Mouse (Mus musculus): ENCODE measurements around the gene Fam161a.

The Fam161a gene

DNA sequence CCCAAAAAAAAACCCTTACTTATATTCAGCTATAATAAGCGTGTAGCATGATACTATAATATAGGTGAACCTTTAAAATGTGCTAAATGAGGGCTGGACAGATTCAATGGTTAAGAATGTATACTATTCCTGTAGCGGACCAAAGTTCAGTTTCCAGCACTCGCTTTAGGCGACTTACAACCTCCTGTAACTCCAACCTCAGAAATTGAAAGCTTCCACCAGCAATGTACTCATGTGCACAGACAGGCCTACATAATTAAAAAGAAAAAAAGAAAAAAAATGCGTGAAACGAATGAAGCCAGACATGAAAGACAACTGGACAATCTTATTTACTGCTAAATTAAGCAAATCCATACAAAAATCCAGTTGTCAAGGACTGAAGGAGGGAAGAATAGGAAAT is 24.5 kb upstream of the Fam161a start:
- TF ChIP-seq POU5F1 (IDR thresholded peaks at IDR 0.05; ENCODE audit: borderline replicate concordance, low read length) (no peak), CTCF (conservative IDR thresholded peaks at IDR 0.05; ENCODE audit: low read length) (no peak), NANOG (IDR thresholded peaks at IDR 0.05; ENCODE audit: borderline replicate concordance, low read length) (no peak)
- Histone ChIP-seq H3K27me3 (ENCODE audit: insufficient read depth, low read length) (no peaks in the 10 kb centered on the region), H3K4me1 (replicated peaks; ENCODE audit: low read depth, low read length) (peaks cover 34% of the 10 kb centered on the region), H3K4me3 (replicated peaks; ENCODE audit: low read length) (peak overlapping the region; percentile 93; the same call in 1 of the 2 replicates), H3K9me3 (ENCODE audit: low read length) (0 out of 2 replicates have a peak, but pooled peaks cover 5% of the 10 kb centered on the region), H3K36me3 (ENCODE audit: insufficient read depth, low read length) (peaks cover 21% of the 10 kb centered on the region)

DNA sequence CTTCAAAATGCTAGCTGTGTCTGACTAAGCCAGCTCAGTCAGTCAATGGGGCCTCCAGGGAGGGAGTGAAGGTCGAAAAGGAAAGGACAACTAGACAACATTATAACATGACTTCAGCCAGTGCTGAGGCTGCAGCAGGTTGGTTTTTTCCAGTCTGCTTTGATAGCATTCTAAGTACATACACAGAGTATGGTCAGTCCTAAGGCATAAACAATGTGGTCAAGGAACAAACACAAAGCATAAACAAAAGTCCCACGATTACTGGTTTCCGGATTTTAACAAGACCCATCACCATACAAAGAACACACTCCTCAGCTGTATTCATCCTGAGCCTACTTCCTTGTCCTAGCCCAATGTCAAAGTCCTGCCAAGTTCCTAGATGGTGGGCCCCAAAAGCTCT is 21.8 kb upstream of the Fam161a start:
- Histone ChIP-seq H3K9me3 (ENCODE audit: low read length) (no peaks in the 10 kb centered on the region), H3K36me3 (ENCODE audit: insufficient read depth, low read length) (no peaks in the 10 kb centered on the region), H3K27me3 (ENCODE audit: insufficient read depth, low read length) (no peaks in the 10 kb centered on the region), H3K4me3 (replicated peaks; ENCODE audit: low read length) (no peak overlapping the region), H3K4me1 (replicated peaks; ENCODE audit: low read depth, low read length) (peaks cover 20% of the 10 kb centered on the region)
- no peak for TF ChIP-seq CTCF (conservative IDR thresholded peaks at IDR 0.05; ENCODE audit: low read length)
- TF ChIP-seq POU5F1 (IDR thresholded peaks at IDR 0.05; ENCODE audit: borderline replicate concordance, low read length) = no peak
- TF ChIP-seq NANOG (IDR thresholded peaks at IDR 0.05; ENCODE audit: borderline replicate concordance, low read length) = no peak

DNA sequence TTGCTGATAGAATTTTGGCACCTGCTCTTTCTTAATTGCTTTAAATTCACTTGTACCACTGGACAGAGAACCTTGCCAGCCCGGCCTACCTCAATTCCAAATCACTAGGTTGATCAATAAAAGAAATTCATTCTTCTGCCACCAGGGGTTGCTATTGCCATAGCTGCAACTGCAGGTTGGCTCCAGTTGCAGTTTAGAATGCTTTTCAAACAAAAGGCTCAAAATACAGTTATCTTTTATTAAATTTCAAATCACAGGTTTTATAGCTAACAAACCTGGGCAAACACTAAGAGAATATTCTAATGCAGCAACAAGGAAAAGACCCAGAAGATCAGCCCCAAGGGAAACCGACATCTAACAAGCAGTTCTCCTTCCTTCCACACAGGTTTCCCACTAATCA is 20.0 kb upstream of the Fam161a start:
- Histone ChIP-seq H3K27me3 (ENCODE audit: insufficient read depth, low read length) (no peaks in the 10 kb centered on the region), H3K4me3 (replicated peaks; ENCODE audit: low read length) (no peak overlapping the region), H3K36me3 (ENCODE audit: insufficient read depth, low read length) (peaks cover 11% of the 10 kb centered on the region), H3K9me3 (ENCODE audit: low read length) (no peaks in the 10 kb centered on the region), H3K4me1 (replicated peaks; ENCODE audit: low read depth, low read length) (peaks cover 17% of the 10 kb centered on the region)
- TF ChIP-seq NANOG (IDR thresholded peaks at IDR 0.05; ENCODE audit: borderline replicate concordance, low read length) (no peak), CTCF (conservative IDR thresholded peaks at IDR 0.05; ENCODE audit: low read length) (peak; percentile 79), POU5F1 (IDR thresholded peaks at IDR 0.05; ENCODE audit: borderline replicate concordance, low read length) (no peak)

GRCm38 (mm10) chr11:22989786-22990185 is 17.5 kb upstream of the Fam161a start:
- no peak for TF ChIP-seq NANOG (IDR thresholded peaks at IDR 0.05; ENCODE audit: borderline replicate concordance, low read length)
- TF ChIP-seq CTCF (conservative IDR thresholded peaks at IDR 0.05; ENCODE audit: low read length) = no peak
- no peak for TF ChIP-seq POU5F1 (IDR thresholded peaks at IDR 0.05; ENCODE audit: borderline replicate concordance, low read length)
- peaks cover 35% of the 10 kb centered on the region for H3K36me3 ChIP-seq (ENCODE audit: insufficient read depth, low read length)
- peaks cover 27% of the 10 kb centered on the region for H3K4me1 ChIP-seq (replicated peaks; ENCODE audit: low read depth, low read length)
- peak overlapping the region; percentile 95 for H3K4me3 ChIP-seq (replicated peaks; ENCODE audit: low read length)
- no peaks in the 10 kb centered on the region for H3K9me3 ChIP-seq (ENCODE audit: low read length)
- H3K27me3 ChIP-seq (ENCODE audit: insufficient read depth, low read length) = no peaks in the 10 kb centered on the region

DNA sequence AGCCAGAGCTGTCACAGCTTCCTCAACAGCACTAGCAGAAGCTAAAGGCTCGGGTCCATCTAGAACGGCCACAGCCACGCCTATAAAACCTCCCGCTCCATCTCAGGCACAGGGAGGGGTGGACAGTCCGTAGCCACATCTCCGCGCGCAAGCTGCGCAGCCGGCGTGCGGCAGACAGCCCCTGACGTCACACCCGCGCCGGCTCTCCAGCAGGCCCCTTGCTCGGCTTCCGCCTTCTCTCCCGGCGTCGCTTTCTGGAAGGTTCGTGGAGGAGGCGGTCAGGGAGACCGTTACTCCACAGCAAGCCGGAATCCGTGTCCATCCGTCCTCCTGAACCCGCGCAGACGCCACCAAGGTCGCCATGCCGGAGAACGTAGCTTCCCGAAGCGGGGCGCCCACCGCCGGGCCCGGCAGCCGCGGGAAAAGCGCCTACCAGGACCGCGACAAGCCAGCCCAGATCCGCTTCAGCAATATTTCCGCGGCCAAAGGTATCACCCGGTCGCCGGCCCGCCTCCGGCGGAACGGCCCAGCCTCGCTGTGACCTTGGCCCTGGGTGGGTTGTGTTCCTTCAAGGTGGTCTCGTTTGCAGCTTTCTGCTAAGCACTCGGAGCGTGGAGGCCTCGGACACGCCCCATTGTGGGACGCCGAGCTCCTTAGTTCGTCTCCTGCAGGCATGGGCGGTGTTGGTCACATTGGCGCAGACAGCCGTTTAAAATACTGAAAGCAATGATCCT is 16.8 kb upstream of the Fam161a start, which contains the start of gene Cct4:
Cct4 (plus strand) TSS at position 127 of the 734 bp plus-strand sequence.
- Histone ChIP-seq H3K4me1 (replicated peaks; ENCODE audit: low read depth, low read length) (peaks cover 29% of the 10 kb centered on the region), H3K9me3 (ENCODE audit: low read length) (no peaks in the 10 kb centered on the region)
- no peak for TF ChIP-seq NANOG (IDR thresholded peaks at IDR 0.05; ENCODE audit: borderline replicate concordance, low read length)
- no peak for TF ChIP-seq POU5F1 (IDR thresholded peaks at IDR 0.05; ENCODE audit: borderline replicate concordance, low read length)
- TF ChIP-seq CTCF (conservative IDR thresholded peaks at IDR 0.05; ENCODE audit: low read length) = no peak

GRCm38 (mm10) chr11:22991218-22991835 is 16.0 kb upstream of the Fam161a start:
- Histone ChIP-seq H3K4me3 (replicated peaks; ENCODE audit: low read length) (peak overlapping the region; percentile 95), H3K36me3 (ENCODE audit: insufficient read depth, low read length) (peaks cover 51% of the 10 kb centered on the region), H3K27me3 (ENCODE audit: insufficient read depth, low read length) (no peaks in the 10 kb centered on the region), H3K4me1 (replicated peaks; ENCODE audit: low read depth, low read length) (peaks cover 29% of the 10 kb centered on the region), H3K9me3 (ENCODE audit: low read length) (no peaks in the 10 kb centered on the region)
- TF ChIP-seq CTCF (conservative IDR thresholded peaks at IDR 0.05; ENCODE audit: low read length) = no peak
- no peak for TF ChIP-seq NANOG (IDR thresholded peaks at IDR 0.05; ENCODE audit: borderline replicate concordance, low read length)
- TF ChIP-seq POU5F1 (IDR thresholded peaks at IDR 0.05; ENCODE audit: borderline replicate concordance, low read length) = no peak

More for the DNA sequence above, 16.8 kb upstream of the Fam161a start, which contains the start of gene Cct4:
- Histone ChIP-seq H3K4me3 (replicated peaks; ENCODE audit: low read length) (peak within 1 kb of the TSS; percentile 95), H3K27me3 (ENCODE audit: insufficient read depth, low read length) (no peaks in the 10 kb centered on the region), H3K36me3 (ENCODE audit: insufficient read depth, low read length) (peaks cover 43% of the 10 kb centered on the region)

- peaks cover 29% of the 10 kb centered on the region for H3K4me1 ChIP-seq (replicated peaks; ENCODE audit: low read depth, low read length)
- TF ChIP-seq NANOG (IDR thresholded peaks at IDR 0.05; ENCODE audit: borderline replicate concordance, low read length) (no peak), POU5F1 (IDR thresholded peaks at IDR 0.05; ENCODE audit: borderline replicate concordance, low read length) (no peak), CTCF (conservative IDR thresholded peaks at IDR 0.05; ENCODE audit: low read length) (no peak)
- H3K4me3 ChIP-seq (replicated peaks; ENCODE audit: low read length) = no peak overlapping the region
- H3K9me3 ChIP-seq (ENCODE audit: low read length) = no peaks in the 10 kb centered on the region
- H3K36me3 ChIP-seq (ENCODE audit: insufficient read depth, low read length) = peaks cover 80% of the 10 kb centered on the region
- no peaks in the 10 kb centered on the region for H3K27me3 ChIP-seq (ENCODE audit: insufficient read depth, low read length)
Observed at GRCm38 (mm10) chr11:22994271-22994670, 13.1 kb upstream of the Fam161a start.

DNA sequence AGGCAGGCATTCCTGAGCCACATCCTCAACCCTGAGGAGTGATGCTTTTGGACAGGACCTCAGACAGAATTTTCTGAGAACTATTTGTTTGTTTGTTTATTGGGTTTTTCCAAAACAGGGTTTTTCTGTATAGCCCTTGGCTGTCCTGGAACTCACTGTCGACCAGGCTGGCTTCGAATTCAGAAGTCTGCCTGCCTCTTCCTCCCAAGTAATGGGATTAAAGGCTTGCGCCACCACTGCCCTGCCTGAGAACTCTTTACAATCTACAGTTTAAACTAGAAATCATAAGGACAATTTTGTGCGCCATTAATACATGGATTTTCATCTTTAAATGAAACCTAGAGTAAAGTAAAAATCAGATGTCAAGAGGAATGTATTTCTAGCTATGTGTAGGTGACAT is 11.9 kb upstream of the Fam161a start:
- H3K9me3 ChIP-seq (ENCODE audit: low read length) = no peaks in the 10 kb centered on the region
- no peak overlapping the region for H3K4me3 ChIP-seq (replicated peaks; ENCODE audit: low read length)
- peaks cover 92% of the 10 kb centered on the region for H3K36me3 ChIP-seq (ENCODE audit: insufficient read depth, low read length)
- H3K27me3 ChIP-seq (ENCODE audit: insufficient read depth, low read length) = no peaks in the 10 kb centered on the region
- TF ChIP-seq POU5F1 (IDR thresholded peaks at IDR 0.05; ENCODE audit: borderline replicate concordance, low read length) = no peak
- peaks cover 29% of the 10 kb centered on the region for H3K4me1 ChIP-seq (replicated peaks; ENCODE audit: low read depth, low read length)

Measured in E14TG2a.4 (cell line).